Mouse (Mus musculus) midbrain, embryonic 10.5 days (tissue): ENCODE data around the gene Ikzf2. TPM values are rescaled to one million over a fixed set of nuclear protein-coding genes. Genes with fewer than 3 reads are reported as not detected.

Source experiments
- DNase-seq: peaks from one replicate; pipeline ENCODE4 v3.0.0-alpha.2; 2017; ENCODE audit warnings: low spot score
- H3K27ac ChIP-seq: fragments of 300-500 bp; sonication (generic); replicated peaks from 2 replicates; pipeline ENCODE4 v1.5.1; 2016; ENCODE audit warnings: mild to moderate bottlenecking
- H3K27me3 ChIP-seq: fragments of 300-500 bp; sonication (generic); 2 replicates; pipeline ENCODE4 v1.6.1; 2016; ENCODE audit warnings: low read depth, mild to moderate bottlenecking; ENCODE audit not compliant: poor library complexity, severe bottlenecking
- H3K36me3 ChIP-seq: fragments of 300-500 bp; sonication (generic); 2 replicates; pipeline ENCODE4 v1.6.1; 2016; ENCODE audit warnings: mild to moderate bottlenecking, moderate library complexity
- H3K4me1 ChIP-seq: fragments of 300-500 bp; sonication (generic); 2 replicates; pipeline ENCODE4 v1.6.1; 2016
- H3K4me3 ChIP-seq: fragments of 300-500 bp; sonication (generic); 2 replicates; pipeline ENCODE4 v1.5.1; 2016; ENCODE audit warnings: mild to moderate bottlenecking, moderate library complexity
- H3K9me3 ChIP-seq: fragments of 300-500 bp; sonication (generic); replicated peaks from 2 replicates; pipeline ENCODE4 v1.6.1; 2016; ENCODE audit warnings: mild to moderate bottlenecking
- WGBS: fragments of 180-500 bp; shearing (Covaris S2); methylation state at CpG from one replicate; pipeline ENCODE4 v1.1.7; 2016; 5-methylcytosine and 5-hydroxymethylcytosine counted together
- polyA plus RNA-seq: library from polyadenylated mRNA; unstranded; fragments of >200 nt; fragmentation: Nextera tagmentation; extraction: Ambion mirVana; gene quantifications from 2 replicates; pipeline ENCODE4 v1.2.1, GENCODE M21; 2016

The Ikzf2 gene
- polyA plus RNA-seq, result 6.1 and 6.5 TPM in 2 replicates

GRCm38 (mm10) chr1:69687076-69687991 lies at the start of gene Ikzf2:
Ikzf2 (minus strand) TSS chr1:69687245.
- H3K36me3 ChIP-seq, result no peaks in the 10 kb centered on the region
- WGBS, result 7% methylated on average over 82 of the region's 105 CpGs
- H3K27ac ChIP-seq, result peak within 1 kb of the TSS; percentile 96
- DNase-seq, result peak; percentile 87
- no peaks in the 10 kb centered on the region for H3K27me3 ChIP-seq
- H3K9me3 ChIP-seq, result no peaks in the 10 kb centered on the region
- peaks cover 25% of the 10 kb centered on the region for H3K4me1 ChIP-seq
- H3K4me3 ChIP-seq, result peak within 1 kb of the TSS; percentile 79

- no peaks in the 10 kb centered on the region for H3K36me3 ChIP-seq
- peak; percentile 30 for DNase-seq
- no peak overlapping the region for H3K4me3 ChIP-seq
- peak overlapping the region; percentile 82 for H3K27ac ChIP-seq
- H3K9me3 ChIP-seq, result no peaks in the 10 kb centered on the region
- peaks cover 25% of the 10 kb centered on the region for H3K4me1 ChIP-seq
- 48% methylated on average over 1 of the region's 1 CpGs for WGBS
- H3K27me3 ChIP-seq, result no peaks in the 10 kb centered on the region
These were observed 42.7 kb upstream of the Ikzf2 start for GRCm38 (mm10) chr1:69729729-69730128.

GRCm38 (mm10) chr1:69729031-69729679 lies 42.1 kb upstream of the Ikzf2 start:
- H3K27me3 ChIP-seq, result no peaks in the 10 kb centered on the region
- peak; percentile 50 for DNase-seq
- H3K4me1 ChIP-seq, result peaks cover 25% of the 10 kb centered on the region
- 0 out of 2 replicates have a peak overlapping the region, but pooled peaks have one; percentile 7 for H3K4me3 ChIP-seq
- peak overlapping the region; percentile 82 for H3K27ac ChIP-seq
- 16% methylated on average over 5 of the region's 5 CpGs for WGBS
- no peaks in the 10 kb centered on the region for H3K36me3 ChIP-seq
- H3K9me3 ChIP-seq, result no peaks in the 10 kb centered on the region

- H3K4me1 ChIP-seq, result peaks cover 25% of the 10 kb centered on the region
- H3K27me3 ChIP-seq, result no peaks in the 10 kb centered on the region
- H3K27ac ChIP-seq, result peak overlapping the region; percentile 82; the same call in 1 of the 2 replicates
- no peaks in the 10 kb centered on the region for H3K9me3 ChIP-seq
- no peaks in the 10 kb centered on the region for H3K36me3 ChIP-seq
- no peak for DNase-seq
- H3K4me3 ChIP-seq, result no peak overlapping the region
- 49% methylated on average over 5 of the region's 5 CpGs for WGBS
These were observed 40.9 kb upstream of the Ikzf2 start for GRCm38 (mm10) chr1:69727968-69728367.

GRCm38 (mm10) chr1:69717107-69717506 lies 30.1 kb upstream of the Ikzf2 start:
- Histone ChIP-seq H3K27me3 (no peaks in the 10 kb centered on the region), H3K27ac (no peak overlapping the region), H3K4me3 (no peak overlapping the region), H3K9me3 (no peaks in the 10 kb centered on the region), H3K4me1 (no peaks in the 10 kb centered on the region), H3K36me3 (no peaks in the 10 kb centered on the region)
- DNase-seq, result no peak
- WGBS, result 77% methylated on average over 3 of the region's 3 CpGs

- Histone ChIP-seq H3K27ac (no peak overlapping the region), H3K27me3 (no peaks in the 10 kb centered on the region), H3K4me1 (no peaks in the 10 kb centered on the region), H3K9me3 (no peaks in the 10 kb centered on the region), H3K4me3 (no peak overlapping the region), H3K36me3 (no peaks in the 10 kb centered on the region)
- 97% methylated on average over 1 of the region's 1 CpGs for WGBS
- DNase-seq, result no peak
These were observed 21.5 kb upstream of the Ikzf2 start for GRCm38 (mm10) chr1:69708571-69708970.

GRCm38 (mm10) chr1:69703506-69704156 lies 16.6 kb upstream of the Ikzf2 start:
- Histone ChIP-seq H3K36me3 (no peaks in the 10 kb centered on the region), H3K9me3 (no peaks in the 10 kb centered on the region), H3K27ac (no peak overlapping the region), H3K4me1 (no peaks in the 10 kb centered on the region), H3K4me3 (no peak overlapping the region), H3K27me3 (no peaks in the 10 kb centered on the region)
- WGBS, result 89% methylated on average over 3 of the region's 3 CpGs
- no peak for DNase-seq

- H3K27ac ChIP-seq, result no peak overlapping the region
- 83% methylated on average over 6 of the region's 6 CpGs for WGBS
- H3K27me3 ChIP-seq, result no peaks in the 10 kb centered on the region
These were observed 4.9 kb upstream of the Ikzf2 start for GRCm38 (mm10) chr1:69691946-69692345.

GRCm38 (mm10) chr1:69688961-69689360 lies 1.9 kb upstream of the Ikzf2 start:
- no peaks in the 10 kb centered on the region for H3K9me3 ChIP-seq
- no peaks in the 10 kb centered on the region for H3K27me3 ChIP-seq
- no peaks in the 10 kb centered on the region for H3K36me3 ChIP-seq
- peaks cover 23% of the 10 kb centered on the region for H3K4me1 ChIP-seq
- no peak overlapping the region for H3K4me3 ChIP-seq
- 0% methylated on average over 5 of the region's 5 CpGs for WGBS
- DNase-seq, result peak; percentile 66
- H3K27ac ChIP-seq, result no peak overlapping the region

More at GRCm38 (mm10) chr1:69691946-69692345, 4.9 kb upstream of the Ikzf2 start:
- no peaks in the 10 kb centered on the region for H3K36me3 ChIP-seq
- H3K4me3 ChIP-seq, result no peak overlapping the region
- DNase-seq, result no peak
- no peaks in the 10 kb centered on the region for H3K9me3 ChIP-seq
- peaks cover 5% of the 10 kb centered on the region for H3K4me1 ChIP-seq

- WGBS, result 20% methylated on average over 4 of the region's 4 CpGs
- Histone ChIP-seq H3K27ac (peak overlapping the region; percentile 96), H3K4me1 (peaks cover 25% of the 10 kb centered on the region)
These were observed 1.1 kb upstream of the Ikzf2 start for GRCm38 (mm10) chr1:69688118-69688517.

GRCm38 (mm10) chr1:69686741-69687075 lies 337 bp downstream of the Ikzf2 start:
- Histone ChIP-seq H3K4me3 (peak overlapping the region; percentile 79), H3K27ac (peak overlapping the region; percentile 96), H3K36me3 (no peaks in the 10 kb centered on the region), H3K27me3 (no peaks in the 10 kb centered on the region), H3K9me3 (no peaks in the 10 kb centered on the region), H3K4me1 (peaks cover 25% of the 10 kb centered on the region)
- no peak for DNase-seq
- WGBS, result 1% methylated on average over 6 of the region's 6 CpGs

More at GRCm38 (mm10) chr1:69688118-69688517, 1.1 kb upstream of the Ikzf2 start:
- DNase-seq, result no peak
- Histone ChIP-seq H3K9me3 (no peaks in the 10 kb centered on the region), H3K4me3 (peak overlapping the region; percentile 79), H3K27me3 (no peaks in the 10 kb centered on the region), H3K36me3 (no peaks in the 10 kb centered on the region)

- Histone ChIP-seq H3K27ac (peak overlapping the region; percentile 87), H3K9me3 (no peaks in the 10 kb centered on the region), H3K36me3 (no peaks in the 10 kb centered on the region), H3K4me3 (peak overlapping the region; percentile 79), H3K4me1 (peaks cover 25% of the 10 kb centered on the region), H3K27me3 (no peaks in the 10 kb centered on the region)
- peak; percentile 46 for DNase-seq
- under 1% methylated on average over 11 of the region's 15 CpGs for WGBS
These were observed 1.1 kb downstream of the Ikzf2 start for GRCm38 (mm10) chr1:69685890-69686490.
